Mouse (Mus musculus): ENCODE results near the gene Sntn. TPM values are rescaled to one million over a fixed set of nuclear protein-coding genes. Genes with fewer than 3 reads are reported as not detected.
A peak's percentile ranks its signal among the peaks of the same experiment; 100 is the strongest.

The Sntn gene
- not detected in 2 replicates for polyA plus RNA-seq (2014; fragmentation: Nextera tagmentation; extraction: Ambion mirVana)

DNA sequence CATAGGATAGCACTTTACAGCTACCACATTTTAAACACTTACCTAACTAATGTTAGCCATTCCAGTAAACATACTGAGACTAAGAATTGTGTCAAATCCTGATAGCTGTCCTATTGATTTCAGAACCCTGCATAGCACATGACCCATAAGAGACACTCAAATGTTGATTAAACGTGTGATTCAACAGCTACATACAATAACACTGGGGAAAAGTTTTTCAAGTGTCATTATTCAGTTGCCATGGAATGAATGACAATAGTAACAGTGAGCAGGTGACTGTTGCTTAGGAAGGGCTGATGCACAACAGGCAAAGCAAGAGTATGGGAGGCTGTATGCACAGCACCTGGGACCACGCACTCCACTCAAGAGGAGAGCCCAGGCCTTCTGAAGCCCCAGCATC lies at the start of gene Sntn:
Gene Sntn (plus strand): TSS at position 301 of the 400 bp plus-strand sequence.
- 86% methylated on average over 2 of the region's 2 CpGs for WGBS
- Histone ChIP-seq H3K4me2 (replicated peaks) (no peak within 1 kb of the TSS), H3K9me3 (ENCODE audit: control insufficient read depth, low read length) (no peaks in the 10 kb centered on the region), H3K4me3 (replicated peaks; ENCODE audit: low read length) (no peak within 1 kb of the TSS), H3K27ac (no peak within 1 kb of the TSS), H3K27me3 (ENCODE audit: control insufficient read depth, insufficient read depth, low read length) (no peaks in the 10 kb centered on the region), H3K4me1 (replicated peaks; ENCODE audit: control insufficient read depth, insufficient read depth, low read length) (no peaks in the 10 kb centered on the region), H3K9ac (no peak within 1 kb of the TSS), H3K36me3 (replicated peaks; ENCODE audit: control insufficient read depth, insufficient read depth) (no peaks in the 10 kb centered on the region)
- no peak for DNase-seq (ENCODE audit: low spot score)
- no peak for ATAC-seq (ENCODE audit: low FRiP score)

DNA sequence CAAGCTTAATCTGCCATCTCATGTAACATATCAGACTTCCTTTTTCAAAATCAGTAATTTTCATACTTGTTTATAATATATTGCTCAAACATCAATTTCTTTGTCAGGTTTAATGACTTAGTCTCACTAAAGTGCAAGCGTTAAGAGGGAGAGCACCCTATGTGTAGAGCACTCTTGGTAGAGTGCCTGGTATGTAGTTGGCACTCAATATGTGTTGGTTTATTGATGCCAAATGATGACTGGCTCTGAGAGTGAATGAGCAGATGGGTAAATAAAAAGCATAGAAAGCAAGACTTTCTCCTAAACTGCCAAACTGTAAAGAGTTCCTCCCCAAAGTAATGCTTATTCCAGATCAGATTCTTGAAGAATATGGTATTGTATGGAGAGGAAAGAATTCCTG lies 20.8 kb upstream of the Sntn start:
- WGBS = 96% methylated on average over 1 of the region's 1 CpGs
- Histone ChIP-seq H3K4me1 (replicated peaks; ENCODE audit: control insufficient read depth, insufficient read depth, low read length) (peaks cover 9% of the 10 kb centered on the region; the same call in 1 of the 2 replicates), H3K9ac (no peak overlapping the region), H3K9me3 (ENCODE audit: control insufficient read depth, low read length) (no peaks in the 10 kb centered on the region), H3K36me3 (replicated peaks; ENCODE audit: control insufficient read depth, insufficient read depth) (no peaks in the 10 kb centered on the region), H3K4me3 (replicated peaks; ENCODE audit: low read length) (no peak overlapping the region), H3K27ac (no peak overlapping the region), H3K27me3 (ENCODE audit: control insufficient read depth, insufficient read depth, low read length) (no peaks in the 10 kb centered on the region), H3K4me2 (replicated peaks) (no peak overlapping the region)
- DNase-seq (ENCODE audit: low spot score) = no peak
- ATAC-seq (ENCODE audit: low FRiP score) = no peak

DNA sequence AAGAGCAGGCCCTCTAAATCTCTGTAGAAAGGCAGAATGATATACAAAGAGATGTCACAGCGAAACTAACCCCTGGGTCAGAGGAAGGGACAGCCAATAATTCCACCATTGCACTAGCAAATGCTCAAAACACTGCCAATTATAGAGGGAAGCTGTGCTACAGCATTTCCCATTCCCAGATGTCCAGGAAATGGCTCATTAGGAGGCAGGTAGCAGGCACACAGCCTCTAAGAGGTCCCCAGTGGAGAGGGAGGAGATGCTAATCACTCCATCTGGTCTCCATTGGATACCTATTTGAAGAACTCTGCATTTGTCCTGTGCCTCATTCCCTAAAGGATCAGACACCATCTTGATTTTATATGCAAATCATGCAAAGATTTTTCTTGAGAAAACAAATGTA lies 19.6 kb upstream of the Sntn start:
- WGBS = 58% methylated on average over 1 of the region's 1 CpGs
- no peak for DNase-seq (ENCODE audit: low spot score)
- H3K27me3 ChIP-seq (ENCODE audit: control insufficient read depth, insufficient read depth, low read length) = no peaks in the 10 kb centered on the region
- H3K9me3 ChIP-seq (ENCODE audit: control insufficient read depth, low read length) = no peaks in the 10 kb centered on the region
- H3K4me1 ChIP-seq (replicated peaks; ENCODE audit: control insufficient read depth, insufficient read depth, low read length) = peaks cover 9% of the 10 kb centered on the region; the same call in 1 of the 2 replicates
- no peak overlapping the region for H3K27ac ChIP-seq
- H3K9ac ChIP-seq = no peak overlapping the region
- no peaks in the 10 kb centered on the region for H3K36me3 ChIP-seq (replicated peaks; ENCODE audit: control insufficient read depth, insufficient read depth)
- H3K4me3 ChIP-seq (replicated peaks; ENCODE audit: low read length) = no peak overlapping the region
- H3K4me2 ChIP-seq (replicated peaks) = no peak overlapping the region
- ATAC-seq (ENCODE audit: low FRiP score) = no peak

DNA sequence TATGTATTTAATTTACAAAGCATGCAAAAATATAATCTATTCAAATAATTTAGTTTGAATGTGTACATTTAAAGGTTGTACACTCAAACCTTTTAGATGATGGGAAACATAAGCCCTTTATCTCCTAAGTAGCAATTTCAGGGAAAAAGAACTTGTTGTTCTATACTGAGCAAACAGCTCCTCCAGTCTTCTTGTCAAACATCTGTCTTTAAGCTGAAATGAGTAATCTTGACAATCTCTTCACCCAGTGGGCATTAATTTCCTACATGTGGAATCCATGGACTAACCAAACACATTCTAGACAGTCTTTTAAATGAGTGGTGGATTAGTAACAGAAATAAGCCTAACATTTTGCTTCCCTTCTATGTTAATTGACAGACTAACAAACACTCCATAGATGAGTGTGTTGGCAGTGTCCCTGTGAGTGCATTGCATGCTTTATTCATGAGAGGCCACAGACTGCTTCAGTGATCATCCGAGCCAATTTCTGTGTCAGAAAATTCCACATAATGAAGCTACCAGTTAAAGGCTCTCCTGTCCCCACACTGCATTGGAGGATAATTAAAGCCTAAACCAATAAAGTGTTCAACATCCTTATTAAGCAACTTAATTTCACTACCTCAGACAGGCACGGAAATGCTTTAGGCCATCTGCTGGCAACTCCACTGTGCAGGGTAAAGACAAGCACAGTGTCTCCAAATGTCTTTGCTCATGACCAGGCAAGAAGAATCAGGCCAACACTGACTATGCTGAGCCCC lies 19.0 kb upstream of the Sntn start:
- H3K9ac ChIP-seq = no peak overlapping the region
- H3K4me1 ChIP-seq (replicated peaks; ENCODE audit: control insufficient read depth, insufficient read depth, low read length) = peaks cover 9% of the 10 kb centered on the region; the same call in 1 of the 2 replicates
- H3K4me3 ChIP-seq (replicated peaks; ENCODE audit: low read length) = no peak overlapping the region
- H3K27me3 ChIP-seq (ENCODE audit: control insufficient read depth, insufficient read depth, low read length) = no peaks in the 10 kb centered on the region
- H3K27ac ChIP-seq = peak overlapping the region; percentile 51
- no peak overlapping the region for H3K4me2 ChIP-seq (replicated peaks)
- peak; percentile 89 for ATAC-seq (ENCODE audit: low FRiP score)
- WGBS = 32% methylated on average over 2 of the region's 2 CpGs
- H3K36me3 ChIP-seq (replicated peaks; ENCODE audit: control insufficient read depth, insufficient read depth) = no peaks in the 10 kb centered on the region
- DNase-seq (ENCODE audit: low spot score) = peak; percentile 49
- H3K9me3 ChIP-seq (ENCODE audit: control insufficient read depth, low read length) = no peaks in the 10 kb centered on the region

DNA sequence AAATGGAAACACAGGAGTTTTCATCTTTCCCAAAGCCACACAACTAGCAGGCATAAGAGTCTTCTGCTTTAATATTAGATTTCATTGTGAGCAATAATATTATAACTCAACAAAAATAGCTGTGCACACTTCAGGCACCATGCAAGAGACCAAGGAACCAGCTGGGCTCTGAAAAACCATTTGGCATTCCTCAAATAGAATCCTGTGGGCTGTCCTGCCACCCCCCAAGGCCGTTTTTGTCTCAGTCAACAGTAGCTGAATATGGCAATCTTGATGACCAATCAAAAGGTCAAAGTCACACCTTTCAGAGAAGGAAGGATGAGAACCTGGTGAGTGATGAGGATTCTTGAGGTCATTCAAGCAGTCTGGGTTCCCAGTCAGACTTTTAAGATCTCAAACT lies 16.0 kb downstream of the Sntn start:
- Histone ChIP-seq H3K4me3 (replicated peaks; ENCODE audit: low read length) (no peak overlapping the region), H3K27ac (no peak overlapping the region), H3K9ac (no peak overlapping the region), H3K9me3 (ENCODE audit: control insufficient read depth, low read length) (no peaks in the 10 kb centered on the region), H3K4me2 (replicated peaks) (no peak overlapping the region), H3K4me1 (replicated peaks; ENCODE audit: control insufficient read depth, insufficient read depth, low read length) (no peaks in the 10 kb centered on the region), H3K27me3 (ENCODE audit: control insufficient read depth, insufficient read depth, low read length) (no peaks in the 10 kb centered on the region), H3K36me3 (replicated peaks; ENCODE audit: control insufficient read depth, insufficient read depth) (no peaks in the 10 kb centered on the region)
- WGBS = 71% methylated on average over 1 of the region's 1 CpGs
- DNase-seq (ENCODE audit: low spot score) = no peak
- ATAC-seq (ENCODE audit: low FRiP score) = no peak

DNA sequence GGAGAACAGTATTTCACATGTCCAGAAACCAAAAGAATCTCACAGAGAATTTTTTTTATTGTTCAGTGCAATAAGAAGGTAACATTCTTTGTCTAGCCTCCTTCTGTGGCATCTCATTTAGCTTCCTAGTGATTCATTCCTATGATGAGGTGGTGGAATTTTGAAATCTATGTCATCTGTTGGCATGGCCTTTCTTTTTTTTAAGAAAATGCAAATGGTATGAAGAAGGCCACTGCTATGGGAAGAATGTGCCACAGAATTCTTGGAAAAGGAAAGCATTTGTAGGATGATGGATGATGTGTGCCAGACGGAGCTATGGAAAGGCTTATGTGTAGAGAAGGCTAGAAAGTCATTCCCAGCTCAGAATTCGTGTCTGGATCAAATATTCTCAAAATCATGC lies 19.8 kb downstream of the Sntn start:
- Histone ChIP-seq H3K9me3 (ENCODE audit: control insufficient read depth, low read length) (no peaks in the 10 kb centered on the region), H3K4me2 (replicated peaks) (no peak overlapping the region), H3K36me3 (replicated peaks; ENCODE audit: control insufficient read depth, insufficient read depth) (no peaks in the 10 kb centered on the region), H3K4me3 (replicated peaks; ENCODE audit: low read length) (no peak overlapping the region), H3K4me1 (replicated peaks; ENCODE audit: control insufficient read depth, insufficient read depth, low read length) (no peaks in the 10 kb centered on the region), H3K9ac (no peak overlapping the region), H3K27me3 (ENCODE audit: control insufficient read depth, insufficient read depth, low read length) (no peaks in the 10 kb centered on the region), H3K27ac (no peak overlapping the region)
- ATAC-seq (ENCODE audit: low FRiP score) (no peak), DNase-seq (ENCODE audit: low spot score) (no peak)
- 72% methylated on average over 2 of the region's 2 CpGs for WGBS

DNA sequence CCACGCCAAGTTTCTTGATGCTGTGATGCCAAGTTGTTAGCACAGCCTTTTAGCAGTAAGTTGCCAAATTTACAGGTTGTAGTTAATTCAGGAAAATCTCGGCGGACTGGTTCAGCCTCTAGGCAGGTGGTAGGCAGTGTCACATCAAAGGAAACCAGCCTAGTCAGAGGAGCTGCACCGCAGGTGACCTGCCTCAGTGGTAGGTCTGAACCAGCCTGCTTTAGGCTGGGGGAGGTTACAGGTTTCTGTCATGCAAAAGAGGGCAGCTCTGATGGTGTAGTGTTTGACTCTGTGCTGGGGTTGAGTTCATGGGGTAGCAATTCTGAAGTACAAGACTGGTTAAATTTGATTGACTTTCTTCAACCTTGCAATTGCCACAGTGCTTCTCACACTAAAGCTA lies 61.6 kb downstream of the Sntn start:
- Histone ChIP-seq H3K36me3 (replicated peaks; ENCODE audit: control insufficient read depth, insufficient read depth) (no peaks in the 10 kb centered on the region), H3K4me3 (replicated peaks; ENCODE audit: low read length) (no peak overlapping the region), H3K4me2 (replicated peaks) (no peak overlapping the region), H3K9ac (no peak overlapping the region), H3K27me3 (ENCODE audit: control insufficient read depth, insufficient read depth, low read length) (no peaks in the 10 kb centered on the region), H3K9me3 (ENCODE audit: control insufficient read depth, low read length) (0 out of 2 replicates have a peak, but pooled peaks cover 4% of the 10 kb centered on the region), H3K4me1 (replicated peaks; ENCODE audit: control insufficient read depth, insufficient read depth, low read length) (no peaks in the 10 kb centered on the region), H3K27ac (no peak overlapping the region)
- ATAC-seq (ENCODE audit: low FRiP score) (no peak), DNase-seq (ENCODE audit: low spot score) (no peak)
- WGBS = 30% methylated on average over 4 of the region's 4 CpGs

Other genes starting within 250 kb of the Sntn start
- gene Gm281, start 243.6 kb downstream of the Sntn start, polyA plus RNA-seq (2014; fragmentation: Nextera tagmentation; extraction: Ambion mirVana) = 0.08 TPM in 1 of 2 replicates, not detected in the other

Data from hindbrain, embryonic 14.5 days (tissue).